Mouse (Mus musculus) embryo, embryonic 10 days (tissue): ENCODE data around the gene Gorasp2.

Experiments used
- DNase-seq: peaks from one replicate; pipeline ENCODE4 v3.0.0-alpha.2; 2015; ENCODE audit warnings: low spot score

Gorasp2 gene

GRCm38 (mm10) chr2:70742588-70742987, 81.2 kb downstream of the Gorasp2 start:
- DNase-seq, result no peak

GRCm38 (mm10) chr2:70751655-70752054, 90.3 kb downstream of the Gorasp2 start:
- no peak for DNase-seq

- DNase-seq, result no peak
These were observed 90.8 kb downstream of the Gorasp2 start for GRCm38 (mm10) chr2:70752149-70752548.
